Mouse (Mus musculus) thymus, postnatal 4 days (tissue): ENCODE measurements at regions not wholly inside any gene's neighbourhood (a gene's known extent, or its start where the extent isn't known, plus 50 kb on each side); places are given as distances from the start of the nearest gene placed in this dataset.

Experiments
- DNase-seq: peaks from one replicate; pipeline ENCODE4 v3.0.0; 2021

DNA sequence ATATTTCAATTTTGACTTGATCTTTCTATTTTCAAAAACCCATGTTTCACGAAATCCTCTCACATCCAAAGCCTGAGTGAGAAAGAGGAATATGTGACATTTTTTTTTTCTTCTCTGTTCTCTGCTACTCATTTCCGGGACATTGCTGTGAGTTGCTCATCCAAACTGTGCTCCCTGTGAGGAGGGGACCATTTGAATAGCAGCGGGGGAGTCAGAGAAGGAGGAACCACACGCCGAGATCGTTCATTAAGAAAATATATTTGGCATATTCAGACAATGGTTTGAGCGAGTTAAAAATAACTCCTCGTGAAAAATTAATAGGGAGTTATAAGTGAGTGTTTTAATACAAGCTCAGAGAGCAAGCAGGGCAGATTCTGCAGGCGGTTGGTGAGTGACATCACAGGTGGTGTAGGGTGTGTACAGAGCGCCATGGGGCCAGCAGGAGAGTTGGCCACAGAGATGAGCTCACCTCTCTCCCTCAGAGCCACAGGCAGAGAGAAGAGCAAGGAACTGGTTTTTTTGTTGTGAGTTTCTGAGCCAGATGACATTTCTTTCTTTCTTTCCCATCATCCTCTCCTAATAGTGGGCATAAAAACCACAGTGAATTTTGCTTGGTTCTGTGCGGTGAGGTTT lies 54.4 kb upstream of the Calcoco1 start:
- DNase-seq: no peak

DNA sequence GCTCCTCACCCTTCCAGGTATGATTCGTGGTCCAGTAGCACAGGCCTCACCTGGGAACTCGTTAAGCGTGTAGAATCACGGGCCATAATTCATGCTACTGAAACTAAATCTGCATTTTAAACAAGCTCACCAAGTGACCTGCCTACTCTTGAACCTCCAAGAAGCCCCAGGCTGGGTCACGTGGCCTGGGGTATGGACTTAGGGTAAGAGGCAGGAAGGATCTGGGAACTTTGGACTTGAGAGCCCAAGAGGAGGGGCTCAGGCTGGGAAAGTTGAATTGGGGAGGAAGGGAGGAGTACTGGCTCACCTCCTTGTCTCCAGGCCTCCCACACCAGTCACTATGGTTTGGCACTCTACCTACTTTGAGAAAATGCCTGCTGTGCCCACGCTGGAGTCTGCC lies 58.6 kb upstream of the Calcoco1 start:
- DNase-seq: no peak

DNA sequence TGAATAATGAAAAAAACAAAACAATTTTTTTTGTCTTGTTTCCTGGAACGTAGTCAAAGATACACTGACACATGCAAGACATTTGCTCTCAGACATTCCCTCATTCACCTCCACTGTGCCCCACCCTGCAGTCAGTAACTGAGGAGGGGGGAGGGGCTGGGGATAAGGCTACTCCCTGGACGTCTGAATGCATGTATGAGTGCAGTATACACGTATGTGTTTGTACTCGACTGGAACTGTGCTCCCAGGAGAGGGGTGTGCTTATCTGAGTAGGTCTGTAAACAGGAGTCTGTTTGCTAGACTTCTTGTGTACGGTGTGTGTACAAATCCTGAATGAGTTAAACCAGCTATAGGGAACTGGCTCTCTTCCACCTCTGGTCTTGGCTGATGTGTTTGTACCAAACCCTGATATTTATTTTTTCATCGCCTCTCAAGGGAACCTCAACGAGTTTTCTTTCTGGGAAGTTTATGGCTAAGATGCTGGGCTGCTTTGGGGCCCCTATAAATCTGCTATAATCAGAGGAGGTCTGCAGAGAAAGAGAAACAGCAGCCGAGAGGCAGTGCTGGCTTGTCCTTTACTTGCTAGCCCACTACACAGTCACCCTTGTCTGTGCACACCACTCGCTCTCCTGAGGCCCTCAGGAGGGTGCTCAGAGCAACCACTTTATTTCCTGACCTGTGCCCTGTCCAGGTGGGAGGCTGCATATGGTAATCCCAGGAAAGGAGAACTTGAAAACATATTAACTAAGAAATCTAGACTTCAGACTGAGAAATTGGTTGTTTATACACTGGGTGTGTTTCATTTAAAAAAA lies 61.2 kb upstream of the Calcoco1 start:
- DNase-seq: no peak

DNA sequence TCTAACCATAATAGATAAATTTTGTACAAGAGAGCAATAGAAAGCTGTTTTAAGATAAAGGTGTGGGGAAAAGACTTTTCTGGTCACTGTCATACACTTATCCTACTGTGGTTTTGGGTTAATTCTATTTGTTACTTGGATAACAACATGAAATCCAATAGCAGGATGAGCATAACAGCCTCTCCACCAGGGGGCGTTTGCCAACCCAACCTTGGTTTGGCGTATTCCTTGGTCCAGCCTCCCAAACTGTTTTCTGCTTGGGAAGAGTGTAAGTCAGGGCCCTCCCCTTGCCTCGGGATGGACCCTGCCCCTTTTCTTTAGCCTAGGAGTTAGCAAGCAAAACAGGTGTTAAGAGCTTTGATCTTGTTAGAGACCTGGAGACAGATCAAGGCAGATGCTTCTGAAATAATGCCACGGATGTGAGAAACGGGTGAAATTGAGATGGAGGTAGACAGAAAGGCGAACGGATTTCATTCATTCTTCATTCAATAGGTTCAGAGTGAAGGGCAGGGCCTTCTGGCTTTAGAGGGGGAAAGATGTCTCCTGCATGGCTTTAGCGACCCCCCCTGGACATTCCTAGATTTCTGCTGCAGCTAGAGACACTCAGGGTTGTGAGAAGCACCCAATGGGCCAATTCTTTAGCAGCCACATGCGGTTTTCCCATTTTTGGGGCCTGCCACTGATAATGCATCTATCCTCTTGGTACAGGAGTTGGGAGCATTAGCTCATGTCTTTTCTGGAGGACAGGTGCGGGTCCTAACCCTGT lies 63.3 kb upstream of the Calcoco1 start:
- peak; percentile 77 for DNase-seq

DNA sequence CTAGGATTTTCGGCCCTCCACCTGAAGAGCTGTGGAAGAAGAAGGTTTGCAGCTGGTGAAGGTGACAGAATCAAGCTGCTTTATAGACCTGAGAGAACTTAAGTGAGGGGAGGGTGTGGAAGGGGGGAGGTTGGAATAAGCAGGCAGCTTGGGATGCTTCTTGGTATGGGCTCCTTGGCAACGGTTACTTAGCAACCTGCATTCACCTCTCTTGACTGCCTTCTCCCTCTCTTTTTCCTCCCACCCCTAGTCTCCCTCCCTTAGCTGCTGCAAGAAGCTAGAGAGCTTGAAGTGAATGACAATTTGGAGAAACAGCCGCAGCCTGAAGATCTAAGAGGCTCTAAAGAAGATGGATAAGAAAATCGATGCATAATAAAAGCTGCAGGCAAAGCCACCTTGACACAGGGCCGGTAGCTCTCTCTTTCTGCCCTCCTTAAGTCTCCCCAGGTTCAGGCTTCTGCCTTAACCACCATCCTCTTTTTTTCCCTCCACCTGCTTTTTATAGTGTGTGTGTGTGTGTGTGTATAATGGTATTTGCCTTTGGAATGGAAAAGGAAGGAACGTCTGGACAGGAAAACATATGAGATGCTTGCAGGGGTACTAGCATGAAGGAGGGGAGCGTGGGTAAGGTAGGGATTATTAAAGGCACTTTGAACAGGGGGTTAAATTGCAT lies 67.0 kb upstream of the Calcoco1 start:
- DNase-seq: no peak

DNA sequence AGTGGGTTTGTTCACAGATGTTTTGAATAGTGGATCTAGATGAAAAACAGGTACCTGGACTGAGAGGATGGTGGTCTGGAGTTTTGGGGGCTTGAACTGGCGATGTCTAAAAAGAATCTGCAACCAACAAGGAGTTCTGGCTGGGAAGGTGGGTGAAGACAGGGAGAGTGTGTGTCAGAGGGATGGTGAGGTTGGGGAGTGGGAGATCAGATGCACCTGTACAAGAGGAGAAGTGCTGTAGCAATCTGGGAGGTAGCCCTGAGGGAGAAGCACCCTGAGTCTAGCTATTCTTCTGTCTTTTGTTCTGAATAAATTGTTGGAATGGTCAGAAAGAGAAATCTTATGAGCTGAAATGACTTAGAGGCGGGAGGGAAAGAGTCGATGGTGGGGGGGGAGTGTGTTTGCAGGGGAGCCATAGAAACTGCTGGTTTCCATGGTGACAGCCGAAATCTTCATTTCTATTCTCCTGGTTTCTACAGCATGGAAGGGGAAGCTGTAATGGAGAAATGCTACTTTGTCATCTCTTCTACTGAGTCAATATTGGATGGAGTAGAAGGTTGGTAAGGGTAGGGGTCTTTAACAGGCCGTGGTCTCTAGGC lies 75.1 kb upstream of the Calcoco1 start:
- DNase-seq: no peak

DNA sequence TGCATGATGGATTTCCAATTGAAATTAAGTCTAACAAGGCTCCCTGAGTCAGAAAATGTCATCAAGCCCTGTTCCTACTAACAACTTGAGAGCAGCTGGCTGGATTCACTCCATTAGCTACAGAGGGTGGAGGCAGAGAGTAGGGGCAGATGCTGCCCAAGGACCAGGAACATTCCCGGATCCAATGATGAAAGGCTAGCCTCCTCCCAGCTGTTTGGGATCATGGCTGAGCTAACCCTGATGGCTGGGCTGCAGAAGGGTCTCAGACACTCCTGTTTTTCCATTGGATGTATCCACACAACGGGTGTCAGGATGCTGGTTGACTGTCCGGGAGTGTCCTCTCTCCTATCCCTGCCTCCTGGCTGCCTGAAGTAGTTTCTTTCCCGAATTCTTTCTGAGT lies 78.1 kb upstream of the Calcoco1 start:
- no peak for DNase-seq

DNA sequence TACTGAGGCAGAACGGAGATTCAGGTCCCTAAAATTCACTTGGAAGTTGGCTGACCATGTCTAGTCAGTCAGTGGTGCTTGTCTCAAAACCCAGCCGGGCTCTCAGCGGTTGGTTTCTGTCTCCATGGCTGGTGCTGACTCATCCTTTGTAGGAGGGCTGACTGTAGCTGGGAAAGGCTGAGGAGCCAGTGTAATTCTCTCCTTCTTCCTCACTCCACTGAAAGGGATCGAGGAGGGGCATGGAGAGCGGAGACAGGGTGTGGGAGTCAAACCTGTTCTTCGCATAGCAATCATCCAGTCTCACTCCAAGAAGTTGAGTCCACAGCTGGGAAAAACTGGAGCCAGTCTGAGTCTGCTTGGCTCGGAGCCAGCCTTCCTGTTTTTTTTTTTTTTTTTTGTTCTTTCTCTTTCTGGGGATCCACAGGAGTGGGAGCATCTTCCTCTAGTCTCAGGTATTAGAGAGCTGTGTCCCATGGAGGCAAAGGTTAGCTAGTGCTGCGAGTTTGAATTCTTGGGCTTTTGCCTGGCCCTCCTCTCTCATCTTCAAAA lies 80.4 kb upstream of the Calcoco1 start:
- DNase-seq: no peak

DNA sequence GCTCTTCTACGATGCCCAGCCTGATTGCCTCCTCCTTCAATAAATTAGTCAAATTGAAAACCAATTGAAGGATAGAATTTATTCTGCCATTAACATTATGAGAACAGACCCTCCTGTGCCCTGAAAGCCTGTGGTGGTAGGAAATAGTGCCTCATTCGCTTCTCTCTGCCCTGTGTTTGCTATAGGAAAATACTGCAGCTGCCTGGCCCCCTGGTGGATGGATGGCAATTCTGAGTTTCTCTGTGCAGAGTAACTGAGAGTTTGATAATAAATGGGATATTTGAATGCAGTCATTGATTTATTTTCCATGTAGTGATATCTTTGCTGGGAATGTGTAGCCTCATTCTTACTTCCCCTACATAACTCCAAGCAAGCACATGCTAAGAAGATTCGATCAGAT lies 85.4 kb upstream of the Calcoco1 start:
- peak; percentile 12 for DNase-seq

DNA sequence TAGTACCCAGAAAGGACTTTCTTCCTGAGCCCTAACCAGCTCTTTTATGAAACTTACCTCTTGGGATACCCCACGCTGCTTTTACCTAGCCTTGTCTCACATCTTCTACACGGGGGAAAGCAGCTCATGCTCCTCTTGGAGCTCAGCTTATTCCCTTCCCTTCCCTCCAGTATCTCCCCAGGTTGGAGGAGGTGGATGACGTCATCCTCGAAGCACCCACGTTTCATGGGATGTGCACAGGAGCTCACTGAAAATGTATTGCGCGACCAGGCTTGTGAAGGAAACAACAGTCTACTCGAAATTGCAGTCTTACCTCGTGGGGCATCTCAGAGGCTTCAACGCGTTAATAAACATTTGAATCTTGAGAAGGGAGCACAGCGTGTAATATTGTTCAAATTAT lies 97.2 kb upstream of the Calcoco1 start:
- no peak for DNase-seq

DNA sequence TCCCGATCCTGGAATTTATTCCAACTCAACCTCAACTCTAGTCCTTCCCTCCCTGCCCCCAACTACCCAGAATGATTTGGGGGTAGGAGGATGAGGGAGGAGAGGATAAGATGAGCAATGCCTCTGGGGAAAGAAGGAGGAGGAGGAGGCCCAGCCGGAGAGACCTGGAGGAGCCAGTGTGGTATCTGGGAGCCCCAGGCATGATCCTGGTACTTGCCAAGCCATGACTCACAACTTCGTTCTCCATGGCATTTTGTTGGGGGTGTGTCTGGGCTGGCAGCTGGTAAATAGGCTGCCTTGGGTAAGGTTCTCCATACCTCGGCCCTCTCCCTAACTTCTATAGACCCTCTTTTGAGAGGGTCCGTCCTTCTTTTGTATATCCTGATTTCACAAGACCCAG lies 81.2 kb upstream of the Hoxc13 start:
- DNase-seq: no peak

DNA sequence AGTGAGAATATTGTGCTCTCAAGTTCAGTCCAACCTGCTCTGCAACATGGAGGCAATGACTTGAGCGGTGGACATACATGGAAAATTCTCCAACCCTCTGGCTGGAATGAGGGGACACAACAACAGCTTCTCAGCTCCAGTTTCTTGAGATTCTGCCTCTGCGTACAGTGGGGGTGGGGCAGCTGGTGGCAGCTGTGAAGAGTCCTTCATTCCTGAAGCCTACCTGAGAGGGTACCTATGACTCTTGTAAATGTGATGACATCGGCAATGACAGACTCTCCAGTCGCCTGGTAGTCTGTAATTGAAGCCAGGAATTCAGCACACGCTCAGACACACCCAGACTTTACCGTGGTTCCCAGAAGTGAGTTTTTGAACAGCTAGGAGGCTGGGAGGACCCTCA lies 58.5 kb upstream of the Hoxc13 start:
- DNase-seq: no peak

DNA sequence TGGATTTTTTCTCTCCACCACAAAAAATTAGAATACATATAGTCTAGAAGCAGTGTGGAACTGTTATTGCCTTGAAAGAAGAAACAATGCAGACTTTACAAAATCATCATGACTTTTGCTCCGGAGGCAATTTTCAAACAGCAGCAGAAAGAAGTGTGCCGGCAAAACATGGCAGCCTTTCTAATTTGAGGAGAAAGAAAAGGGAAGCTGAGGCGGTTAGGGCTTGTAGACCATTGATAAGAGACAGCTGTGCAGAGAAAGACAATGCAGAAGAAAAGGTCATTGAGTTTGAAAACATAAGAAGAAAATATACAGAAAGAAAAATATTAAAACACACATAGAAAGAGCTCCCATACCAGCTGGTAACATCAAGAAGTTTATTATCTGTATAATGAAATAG lies 54.1 kb upstream of the Hoxc13 start:
- DNase-seq: no peak
